Mouse (Mus musculus): ENCODE results near the gene S100a10. TPM values are rescaled to one million over a fixed set of nuclear protein-coding genes. Genes with fewer than 3 reads are reported as not detected.

Gene S100a10
- total RNA-seq, 2 experiments from 2014 or later, result 131 to 166 TPM

- peak; percentile 91 for DNase-seq
Measured at GRCm38 (mm10) chr3:93547099-93547648, 7.7 kb upstream of the S100a10 start.

GRCm38 (mm10) chr3:93547749-93548540, 6.9 kb upstream of the S100a10 start:
- no peak for DNase-seq

- no peak for DNase-seq
Measured at GRCm38 (mm10) chr3:93548541-93549266, 6.2 kb upstream of the S100a10 start.

GRCm38 (mm10) chr3:93549986-93550385, 4.9 kb upstream of the S100a10 start:
- DNase-seq, result no peak

- DNase-seq, result no peak
Measured at GRCm38 (mm10) chr3:93551950-93552901, 2.7 kb upstream of the S100a10 start.

GRCm38 (mm10) chr3:93553311-93553710, 1.6 kb upstream of the S100a10 start:
- DNase-seq, result no peak

- no peak for DNase-seq
Measured at GRCm38 (mm10) chr3:93553765-93554378, 1.0 kb upstream of the S100a10 start.

GRCm38 (mm10) chr3:93554379-93554980, 400 bp upstream of the S100a10 start:
- peak; percentile 20 for DNase-seq

GRCm38 (mm10) chr3:93555878-93556254, 986 bp downstream of the S100a10 start:
- DNase-seq, result peak; percentile 17

GRCm38 (mm10) chr3:93556599-93556998, 1.7 kb downstream of the S100a10 start:
- no peak for DNase-seq

GRCm38 (mm10) chr3:93557471-93557870, 2.6 kb downstream of the S100a10 start:
- DNase-seq, result no peak

- DNase-seq, result no peak
Measured at GRCm38 (mm10) chr3:93559961-93560360, 5.1 kb downstream of the S100a10 start.

- DNase-seq, result no peak
Measured at GRCm38 (mm10) chr3:93562372-93562771, 7.5 kb downstream of the S100a10 start.

GRCm38 (mm10) chr3:93563216-93563615, 8.3 kb downstream of the S100a10 start:
- no peak for DNase-seq

- DNase-seq, result no peak
Measured at GRCm38 (mm10) chr3:93566892-93567291, 12.0 kb downstream of the S100a10 start.

- no peak for DNase-seq
Measured at GRCm38 (mm10) chr3:93567721-93568120, 12.8 kb downstream of the S100a10 start.

GRCm38 (mm10) chr3:93568428-93569040, 13.7 kb downstream of the S100a10 start:
- DNase-seq, result peak; percentile 51

- DNase-seq, result no peak
Measured at GRCm38 (mm10) chr3:93569046-93569445, 14.2 kb downstream of the S100a10 start.

GRCm38 (mm10) chr3:93572058-93572791, 17.3 kb downstream of the S100a10 start:
- no peak for DNase-seq

Measured in gastrocnemius, postnatal 10 days (tissue).